Mouse (Mus musculus): ENCODE results near the gene Ttc23.

Ttc23 gene

GRCm38 (mm10) chr7:67797065-67797464 is 149.9 kb downstream of the Ttc23 start:
- in situ Hi-C loops (cut with MseI, MboI), result loop anchor here (25.0 kb wide), 2 partner anchors 340 to 515 kb away; no protein-coding TSS in a partner anchor

DNA sequence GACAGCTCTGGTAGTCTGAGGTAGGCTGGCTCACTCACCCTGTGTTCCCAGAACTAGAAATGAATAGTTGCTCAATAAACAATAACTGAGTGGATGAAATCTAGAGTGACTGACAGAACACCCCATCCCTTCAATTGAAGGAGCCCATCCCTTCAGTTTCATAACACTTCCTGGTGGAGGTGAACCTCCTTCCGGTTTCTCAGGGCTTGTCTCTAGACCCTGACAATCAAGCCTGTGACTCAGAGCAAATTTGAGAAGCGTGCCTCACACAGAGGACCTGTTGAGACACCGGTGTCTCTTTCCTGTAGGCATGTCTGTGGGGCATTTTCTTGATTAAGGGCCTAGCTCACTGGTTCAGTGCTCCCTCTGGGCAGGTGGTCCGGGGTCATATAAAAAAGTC is 151.3 kb downstream of the Ttc23 start:
- in situ Hi-C loops (cut with MseI, MboI), result loop anchor here (25.0 kb wide), 2 partner anchors 339 to 514 kb away; no protein-coding TSS in a partner anchor

DNA sequence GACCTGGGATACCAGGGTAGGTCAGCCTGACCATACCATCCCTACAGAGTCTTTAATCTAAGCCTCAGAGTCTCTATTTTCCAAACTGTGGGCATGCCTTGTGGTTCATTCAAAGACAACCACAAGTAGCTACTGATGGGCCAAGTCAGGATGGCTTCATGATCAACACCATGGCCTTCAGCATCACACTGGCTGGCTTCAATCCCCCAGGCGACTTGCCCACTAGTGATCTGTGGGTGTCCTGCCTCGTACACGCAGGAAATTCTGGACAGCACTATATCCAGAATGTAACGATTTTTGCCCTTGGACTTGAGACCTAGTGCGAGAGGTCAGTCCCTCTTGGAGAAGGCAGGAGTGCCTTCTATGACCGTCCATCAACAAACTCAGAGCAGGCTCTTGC is 153.3 kb downstream of the Ttc23 start:
- in situ Hi-C loops (cut with MseI, MboI), result loop anchor here (5.0 kb wide), 2 partner anchors 147 to 152 kb away; partner anchors contain the start of gene Igf1r (in 1 of the 2)

- in situ Hi-C loops (cut with MseI, MboI), result loop anchor here (5.0 kb wide), 2 partner anchors 146 to 151 kb away; partner anchors contain the start of gene Igf1r (in 1 of the 2)
These were observed 153.8 kb downstream of the Ttc23 start for GRCm38 (mm10) chr7:67801022-67801421.

- in situ Hi-C loops (cut with MseI, MboI), result loop anchor here (5.0 kb wide), 2 partner anchors 144 to 149 kb away; partner anchors contain the start of gene Igf1r (in 1 of the 2)
These were observed 156.0 kb downstream of the Ttc23 start for GRCm38 (mm10) chr7:67803015-67803856.

DNA sequence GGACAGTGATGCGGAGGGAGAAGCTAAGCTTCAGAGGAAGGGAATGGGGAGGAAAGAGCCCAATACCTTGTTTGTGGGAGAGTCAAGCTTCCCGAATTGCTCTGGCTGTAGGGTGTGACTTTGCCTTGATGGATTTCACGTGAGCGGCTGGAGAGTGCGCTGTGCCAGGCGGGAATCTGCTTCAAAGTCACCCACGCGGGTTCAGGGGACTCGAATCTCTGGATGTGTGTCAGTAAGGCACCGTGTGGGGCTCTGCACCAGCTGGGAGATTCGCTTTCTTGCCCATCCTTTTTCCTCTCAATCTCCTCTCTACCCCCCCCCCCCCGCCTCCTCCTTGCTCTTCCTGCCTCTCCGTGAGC is 156.6 kb downstream of the Ttc23 start:
- in situ Hi-C loops (cut with MseI, MboI), result loop anchor here (5.0 kb wide), 2 partner anchors 143 to 148 kb away; partner anchors contain the start of gene Igf1r (in 1 of the 2)
